Mouse (Mus musculus) kidney, embryonic 16.5 days (tissue): ENCODE data around the gene Psip1. TPM values are rescaled to one million over a fixed set of nuclear protein-coding genes. Genes with fewer than 3 reads are reported as not detected.

Experiments
- ATAC-seq: fragments of 200-750 bp; cut with Nextera tagmentation; 2 replicates; pipeline ENCODE4 v1.8.0; 2017; ENCODE audit warnings: moderate TSS enrichment; ENCODE audit not compliant: low FRiP score, low TSS enrichment
- H3K27ac ChIP-seq: fragments of 300-500 bp; sonication (generic); 2 replicates; pipeline ENCODE4 v1.5.1; 2014; ENCODE audit warnings: low read length
- H3K27me3 ChIP-seq: fragments of 300-500 bp; sonication (generic); 2 replicates; pipeline ENCODE4 v1.6.1; 2014; ENCODE audit warnings: low read length, control low read depth, mixed read lengths; ENCODE audit not compliant: insufficient read depth
- H3K36me3 ChIP-seq: fragments of 300-500 bp; sonication (generic); 2 replicates; pipeline ENCODE4 v1.6.1; 2014; ENCODE audit warnings: low read length, control low read depth, mixed read lengths; ENCODE audit not compliant: insufficient read depth
- H3K4me1 ChIP-seq: fragments of 300-500 bp; sonication (generic); 2 replicates; pipeline ENCODE4 v1.6.1; 2014; ENCODE audit warnings: low read length, control low read depth, mixed read lengths; ENCODE audit not compliant: insufficient read depth
- H3K4me2 ChIP-seq: fragments of 300-500 bp; sonication (generic); replicated peaks from 2 replicates; pipeline ENCODE4 v1.6.1; 2014; ENCODE audit warnings: low read depth, low read length
- H3K4me3 ChIP-seq: fragments of 300-500 bp; sonication (generic); 2 replicates; pipeline ENCODE4 v1.5.1; 2014; ENCODE audit warnings: mild to moderate bottlenecking, low read length
- H3K9ac ChIP-seq: fragments of 300-500 bp; sonication (generic); replicated peaks from 2 replicates; pipeline ENCODE4 v1.6.1; 2014; ENCODE audit warnings: low read length
- H3K9me3 ChIP-seq: fragments of 300-500 bp; sonication (generic); 2 replicates; pipeline ENCODE4 v1.6.1; 2016; ENCODE audit warnings: low read length, control low read depth
- WGBS: fragments of 180-500 bp; shearing (Covaris S2); extraction: QIAGEN DNeasy Blood & Tissue Kit; methylation state at CpG from one replicate; pipeline ENCODE4 v1.1.7; 2014; 5-methylcytosine and 5-hydroxymethylcytosine counted together
- polyA plus RNA-seq: library from polyadenylated mRNA; unstranded; fragments of >200 nt; fragmentation: Nextera tagmentation; extraction: Ambion mirVana; gene quantifications from 2 replicates; pipeline ENCODE4 v1.2.1, GENCODE M21; 2015

The Psip1 gene
- polyA plus RNA-seq, 1 experiment from 2014 or later = 109 TPM

DNA sequence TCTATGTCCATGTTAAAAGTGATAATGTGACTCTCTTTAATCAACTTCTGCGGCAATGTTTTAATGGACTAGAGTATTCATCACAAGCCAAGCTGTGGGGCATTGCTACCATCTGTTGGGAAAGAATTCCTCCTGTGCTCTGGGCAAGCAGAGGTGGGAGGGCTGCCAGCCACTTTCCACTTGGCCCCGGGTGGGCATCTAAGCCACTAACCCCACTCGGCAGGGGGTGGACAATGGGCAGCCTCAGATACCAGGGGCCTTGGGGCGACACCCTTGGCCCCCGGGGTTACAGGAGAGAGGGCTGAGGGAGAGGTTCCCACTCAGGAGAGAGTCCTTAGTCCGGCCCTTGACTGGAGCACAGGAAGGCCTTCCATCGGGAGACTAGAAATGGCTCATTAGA lies 18.6 kb downstream of the Psip1 start:
- Histone ChIP-seq H3K4me3 (no peak overlapping the region), H3K9ac (no peak overlapping the region), H3K27ac (no peak overlapping the region), H3K27me3 (no peaks in the 10 kb centered on the region), H3K4me1 (no peaks in the 10 kb centered on the region), H3K4me2 (no peak overlapping the region), H3K9me3 (no peaks in the 10 kb centered on the region), H3K36me3 (peaks cover 56% of the 10 kb centered on the region)
- no peak for ATAC-seq
- 89% methylated on average over 7 of the region's 7 CpGs for WGBS

DNA sequence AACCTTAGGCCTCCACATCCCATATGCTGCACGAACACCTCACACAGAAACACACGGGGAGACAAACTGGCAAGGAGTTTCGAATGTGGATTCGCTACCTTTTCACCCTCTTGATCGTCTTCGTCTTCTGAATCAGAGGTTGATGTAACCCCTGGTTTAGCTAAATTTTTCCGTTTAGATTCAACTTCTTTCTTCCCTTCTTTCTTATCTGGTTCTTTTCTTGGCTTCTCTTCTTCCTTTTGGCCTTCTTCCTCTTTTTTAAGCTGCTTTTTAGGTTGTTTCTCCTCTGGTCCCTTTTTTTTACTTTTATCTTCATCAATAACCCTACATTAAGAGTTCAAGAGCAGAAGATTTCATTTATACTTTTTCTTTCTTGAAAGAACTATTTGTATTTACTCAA lies 21.4 kb downstream of the Psip1 start:
- WGBS = 94% methylated on average over 7 of the region's 7 CpGs
- Histone ChIP-seq H3K27ac (no peak overlapping the region), H3K36me3 (peaks cover 45% of the 10 kb centered on the region), H3K4me1 (no peaks in the 10 kb centered on the region), H3K4me3 (no peak overlapping the region), H3K9me3 (no peaks in the 10 kb centered on the region), H3K4me2 (no peak overlapping the region), H3K9ac (no peak overlapping the region), H3K27me3 (no peaks in the 10 kb centered on the region)
- no peak for ATAC-seq

DNA sequence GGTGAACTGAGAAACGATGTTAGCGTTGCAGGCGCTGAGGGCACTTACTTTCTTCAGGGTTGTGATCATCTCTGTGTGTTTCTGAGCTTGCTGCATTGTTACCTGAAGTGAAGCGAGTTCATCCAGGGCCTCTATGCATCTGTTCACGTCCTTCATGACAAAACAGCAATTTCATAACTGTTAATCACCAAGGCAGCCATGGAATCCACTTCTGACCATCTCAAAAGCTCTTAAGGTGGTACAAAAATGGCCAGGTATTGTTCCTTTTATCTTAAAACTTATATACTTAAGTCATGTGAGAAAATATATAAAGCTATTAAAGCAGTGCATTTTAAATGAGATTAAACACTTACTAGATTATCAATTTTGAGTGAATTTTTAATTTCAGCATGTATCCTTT lies 26.2 kb downstream of the Psip1 start:
- Histone ChIP-seq H3K4me3 (no peak overlapping the region), H3K27ac (no peak overlapping the region), H3K9me3 (no peaks in the 10 kb centered on the region), H3K9ac (no peak overlapping the region), H3K4me2 (no peak overlapping the region), H3K27me3 (no peaks in the 10 kb centered on the region), H3K4me1 (no peaks in the 10 kb centered on the region), H3K36me3 (peaks cover 50% of the 10 kb centered on the region)
- ATAC-seq = no peak
- whole genome bisulfite sequencing = 90% methylated on average over 5 of the region's 5 CpGs

DNA sequence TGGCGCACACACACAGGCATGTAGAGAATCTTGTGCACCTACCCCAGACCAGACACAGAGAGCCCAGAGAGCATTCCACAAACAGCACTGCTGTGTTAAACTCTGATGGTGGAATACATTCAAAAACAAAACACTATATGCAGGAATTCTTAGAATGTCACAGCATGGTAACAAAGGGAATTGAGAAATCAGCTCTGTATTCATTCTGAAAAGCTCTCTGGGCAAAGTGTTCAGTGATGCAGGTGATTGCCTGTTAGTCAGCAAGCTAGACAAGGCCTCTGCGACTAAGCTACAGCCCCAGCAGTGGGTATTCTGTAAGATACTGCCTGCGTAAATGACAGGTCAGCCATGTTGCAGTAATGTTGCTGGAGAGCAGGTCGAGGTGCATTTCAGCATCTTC lies 35.5 kb downstream of the Psip1 start:
- Histone ChIP-seq H3K4me2 (no peak overlapping the region), H3K4me1 (no peaks in the 10 kb centered on the region), H3K4me3 (no peak overlapping the region), H3K9me3 (no peaks in the 10 kb centered on the region), H3K27me3 (no peaks in the 10 kb centered on the region), H3K36me3 (peaks cover 48% of the 10 kb centered on the region), H3K9ac (no peak overlapping the region), H3K27ac (no peak overlapping the region)
- 93% methylated on average over 4 of the region's 4 CpGs for WGBS
- no peak for ATAC-seq

DNA sequence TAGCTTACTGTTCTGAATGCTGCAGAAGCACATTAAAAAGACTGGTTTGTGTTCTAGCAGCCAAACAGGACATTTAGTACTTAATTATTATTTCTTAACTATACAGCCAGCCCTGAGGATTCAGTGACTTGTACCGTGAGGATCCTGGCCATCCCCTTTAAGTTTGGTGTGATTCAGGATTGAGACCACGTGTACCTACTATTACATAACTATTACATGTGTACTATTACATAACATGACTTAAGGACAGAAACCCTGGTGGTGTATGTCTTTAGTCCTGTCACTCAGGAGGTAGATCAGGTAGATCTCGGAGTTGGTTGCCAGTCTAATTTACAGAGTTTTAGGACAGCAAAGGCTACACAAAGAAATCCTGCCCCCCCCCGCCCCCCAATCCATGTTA lies 45.2 kb downstream of the Psip1 start:
- Histone ChIP-seq H3K4me3 (no peak overlapping the region), H3K27me3 (no peaks in the 10 kb centered on the region), H3K4me2 (no peak overlapping the region), H3K36me3 (peaks cover 41% of the 10 kb centered on the region), H3K9me3 (no peaks in the 10 kb centered on the region), H3K27ac (no peak overlapping the region), H3K4me1 (no peaks in the 10 kb centered on the region), H3K9ac (no peak overlapping the region)
- ATAC-seq = no peak
- 93% methylated on average over 4 of the region's 4 CpGs for WGBS

DNA sequence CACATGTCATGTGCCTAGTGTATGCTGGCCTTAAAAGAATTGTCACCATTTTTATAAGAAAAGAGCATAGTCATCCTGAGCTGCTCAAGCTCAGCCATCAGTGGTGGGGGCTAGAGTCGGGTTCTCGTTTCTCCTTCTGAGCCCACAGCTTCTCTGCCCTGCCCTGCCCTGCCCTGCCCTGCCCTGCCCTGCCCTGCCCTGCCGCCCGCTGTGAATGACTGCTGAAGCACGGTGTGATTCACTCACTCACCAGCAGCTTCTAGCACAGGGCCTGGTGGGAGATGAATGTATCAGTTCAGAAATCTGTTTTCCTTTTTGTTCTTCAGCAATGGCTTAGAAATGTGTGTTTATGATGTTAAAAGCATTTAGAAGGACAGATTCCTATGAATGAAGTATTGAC lies 47.2 kb downstream of the Psip1 start:
- 54% methylated on average over 5 of the region's 5 CpGs for WGBS
- no peak for ATAC-seq
- no peak overlapping the region for H3K4me3 ChIP-seq

DNA sequence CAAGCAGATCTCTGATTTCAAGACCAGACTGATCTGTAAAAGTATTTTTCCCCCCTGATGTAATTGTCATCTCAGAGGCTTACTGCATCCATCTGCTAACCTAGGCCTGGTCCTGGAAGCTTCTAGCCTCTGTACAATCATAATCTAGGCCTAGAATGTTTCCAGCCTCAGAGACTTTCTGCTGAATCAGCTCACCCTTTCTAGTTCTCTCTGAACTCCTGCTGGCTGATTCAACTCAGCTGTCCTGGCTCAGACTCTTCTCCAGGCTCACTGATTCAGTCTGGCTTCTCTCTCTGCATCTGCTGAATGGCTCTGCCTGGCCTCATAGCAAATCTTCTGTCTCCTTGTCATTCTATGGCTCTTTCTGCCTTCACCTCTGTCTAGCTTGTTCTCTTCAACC lies 48.1 kb downstream of the Psip1 start:
- Histone ChIP-seq H3K36me3 (peaks cover 66% of the 10 kb centered on the region), H3K4me1 (no peaks in the 10 kb centered on the region), H3K4me2 (no peak overlapping the region), H3K27ac (no peak overlapping the region), H3K27me3 (no peaks in the 10 kb centered on the region), H3K9me3 (no peaks in the 10 kb centered on the region), H3K9ac (no peak overlapping the region), H3K4me3 (no peak overlapping the region)
- no peak for ATAC-seq

More for the DNA sequence above, 47.2 kb downstream of the Psip1 start:
- Histone ChIP-seq H3K4me2 (no peak overlapping the region), H3K27ac (no peak overlapping the region), H3K36me3 (peaks cover 57% of the 10 kb centered on the region), H3K27me3 (no peaks in the 10 kb centered on the region), H3K9ac (no peak overlapping the region), H3K9me3 (no peaks in the 10 kb centered on the region), H3K4me1 (no peaks in the 10 kb centered on the region)

DNA sequence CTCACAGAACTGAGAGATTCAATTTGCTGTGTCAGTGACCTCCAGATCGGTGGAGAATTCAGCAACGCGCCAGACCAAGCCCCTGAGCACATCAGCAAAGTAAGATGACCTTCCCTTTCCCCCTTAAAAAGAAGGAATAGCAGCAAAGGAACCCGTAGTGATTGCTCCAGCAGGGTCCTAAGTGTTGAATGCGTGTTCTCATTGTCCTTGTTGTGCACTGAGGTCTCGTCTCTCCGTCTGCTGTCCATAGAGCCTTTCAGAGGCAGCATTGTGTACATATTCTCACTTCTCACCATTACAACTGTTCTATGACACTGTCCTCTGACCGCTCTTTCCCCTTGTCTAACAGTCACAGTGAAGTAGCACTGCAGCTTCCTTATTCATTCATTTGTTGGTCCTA lies 49.9 kb downstream of the Psip1 start:
- Histone ChIP-seq H3K9ac (no peak overlapping the region), H3K4me3 (no peak overlapping the region), H3K4me1 (no peaks in the 10 kb centered on the region), H3K9me3 (no peaks in the 10 kb centered on the region), H3K4me2 (no peak overlapping the region), H3K27ac (no peak overlapping the region), H3K27me3 (no peaks in the 10 kb centered on the region), H3K36me3 (peaks cover 60% of the 10 kb centered on the region)
- no peak for ATAC-seq
- 98% methylated on average over 8 of the region's 8 CpGs for WGBS

DNA sequence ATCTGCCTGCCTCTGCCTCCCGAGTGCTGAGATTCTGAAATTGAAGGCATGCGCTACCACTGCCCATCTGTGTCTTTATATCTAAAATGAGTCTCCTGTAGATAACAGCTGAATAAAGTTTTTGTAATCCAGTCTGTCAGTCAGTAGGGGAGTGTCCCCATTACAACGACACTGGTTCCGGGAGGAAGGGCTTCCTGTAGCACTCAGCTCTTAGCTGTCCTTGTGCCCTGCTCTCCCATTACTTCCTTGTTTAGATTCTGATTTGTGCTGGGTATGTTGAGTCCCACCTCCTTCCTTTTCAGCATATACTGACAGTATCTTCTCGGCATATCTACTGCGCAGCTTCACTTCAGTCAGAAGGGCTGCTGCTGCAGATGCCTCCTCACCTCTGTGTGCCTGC lies 53.4 kb downstream of the Psip1 start:
- Histone ChIP-seq H3K4me2 (no peak overlapping the region), H3K4me1 (no peaks in the 10 kb centered on the region), H3K27me3 (no peaks in the 10 kb centered on the region), H3K36me3 (peaks cover 62% of the 10 kb centered on the region), H3K4me3 (no peak overlapping the region), H3K9ac (no peak overlapping the region), H3K9me3 (no peaks in the 10 kb centered on the region), H3K27ac (no peak overlapping the region)
- 90% methylated on average over 6 of the region's 6 CpGs for WGBS
- ATAC-seq = no peak

DNA sequence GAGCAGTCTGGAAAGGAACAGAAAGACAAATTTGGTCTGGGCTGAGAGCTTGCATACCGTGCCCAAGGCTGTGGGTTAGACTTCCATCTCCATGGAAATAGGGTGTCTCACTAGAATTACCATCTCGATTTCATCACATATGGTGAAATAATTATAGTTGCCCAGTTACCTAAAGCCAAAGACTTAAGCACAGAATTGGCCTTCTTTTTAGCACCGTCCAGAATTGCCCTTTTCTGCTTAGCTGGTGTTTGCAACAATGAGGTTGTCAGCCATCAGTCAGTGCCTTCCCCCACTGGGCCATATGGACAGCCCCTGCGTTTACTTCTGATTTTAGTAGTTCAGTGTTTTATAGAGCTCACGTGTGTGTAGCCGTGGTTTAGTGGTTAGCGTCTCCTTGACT lies 54.3 kb downstream of the Psip1 start:
- Histone ChIP-seq H3K9me3 (no peaks in the 10 kb centered on the region), H3K36me3 (peaks cover 61% of the 10 kb centered on the region), H3K4me2 (no peak overlapping the region), H3K27me3 (no peaks in the 10 kb centered on the region), H3K4me1 (no peaks in the 10 kb centered on the region), H3K27ac (no peak overlapping the region), H3K9ac (no peak overlapping the region), H3K4me3 (no peak overlapping the region)
- no peak for ATAC-seq
- WGBS = 87% methylated on average over 7 of the region's 7 CpGs

DNA sequence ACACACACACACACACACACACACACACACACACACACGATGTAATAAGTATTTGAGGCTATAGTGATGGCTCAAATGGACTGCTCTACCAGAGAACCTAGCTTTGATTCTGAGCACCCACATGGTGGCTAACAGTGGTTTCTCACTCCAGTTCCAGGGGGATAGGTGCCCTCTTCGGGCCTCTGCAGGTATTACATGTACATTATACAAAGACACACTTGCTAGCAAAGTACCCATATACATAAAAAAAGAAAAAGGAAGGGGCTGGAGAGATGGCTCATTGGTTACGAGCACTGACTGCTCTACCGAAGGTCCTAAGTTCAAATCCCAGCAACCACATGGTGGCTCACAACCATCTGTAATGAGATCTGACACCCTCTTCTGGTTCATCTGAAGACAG lies 57.4 kb downstream of the Psip1 start:
- WGBS = 96% methylated on average over 4 of the region's 4 CpGs

More for the DNA sequence above, 57.4 kb downstream of the Psip1 start:
- H3K9ac ChIP-seq = no peak overlapping the region
- H3K4me1 ChIP-seq = no peaks in the 10 kb centered on the region
- H3K9me3 ChIP-seq = no peaks in the 10 kb centered on the region
- ATAC-seq = no peak
- peaks cover 50% of the 10 kb centered on the region for H3K36me3 ChIP-seq
- no peak overlapping the region for H3K4me3 ChIP-seq
- H3K27me3 ChIP-seq = no peaks in the 10 kb centered on the region
- no peak overlapping the region for H3K27ac ChIP-seq
- H3K4me2 ChIP-seq = no peak overlapping the region
